Mouse (Mus musculus) liver, embryonic 16.5 days (tissue): ENCODE measurements around the gene Fubp3. TPM values are rescaled to one million over a fixed set of nuclear protein-coding genes. Genes with fewer than 3 reads are reported as not detected.

Experiments used
- ATAC-seq: fragments of 200-750 bp; cut with Nextera tagmentation; 2 replicates; pipeline ENCODE4 v1.8.0; 2017; ENCODE audit warnings: low read depth, mild to moderate bottlenecking, moderate number of reproducible peaks, moderate library complexity
- H3K27ac ChIP-seq: fragments of 300-500 bp; sonication (generic); 2 replicates; pipeline ENCODE4 v1.5.1; 2014; ENCODE audit warnings: mild to moderate bottlenecking, low read length
- H3K27me3 ChIP-seq: fragments of 300-500 bp; sonication (generic); 2 replicates; pipeline ENCODE4 v1.6.1; 2014; ENCODE audit warnings: low read depth, low read length, mixed read lengths; ENCODE audit not compliant: control insufficient read depth, insufficient read depth
- H3K36me3 ChIP-seq: fragments of 300-500 bp; sonication (generic); 2 replicates; pipeline ENCODE4 v1.6.1; 2014; ENCODE audit warnings: mild to moderate bottlenecking; ENCODE audit not compliant: control insufficient read depth, insufficient read depth
- H3K4me1 ChIP-seq: fragments of 300-500 bp; sonication (generic); 2 replicates; pipeline ENCODE4 v1.6.1; 2014; ENCODE audit warnings: low read depth, low read length, mixed read lengths; ENCODE audit not compliant: control insufficient read depth
- H3K4me2 ChIP-seq: fragments of 300-500 bp; sonication (generic); 2 replicates; pipeline ENCODE4 v1.6.1; 2014; ENCODE audit warnings: low read depth, low read length, mixed read lengths
- H3K4me3 ChIP-seq: fragments of 300-500 bp; sonication (generic); 2 replicates; pipeline ENCODE4 v1.5.1; 2014; ENCODE audit warnings: low read depth, mild to moderate bottlenecking, low read length
- H3K9ac ChIP-seq: fragments of 300-500 bp; sonication (generic); 2 replicates; pipeline ENCODE4 v1.6.1; 2014; ENCODE audit warnings: low read depth, low read length
- H3K9me3 ChIP-seq: fragments of 300-500 bp; sonication (generic); replicated peaks from 2 replicates; pipeline ENCODE4 v1.6.1; 2016; ENCODE audit warnings: low read length; ENCODE audit not compliant: control insufficient read depth
- WGBS: fragments of 180-500 bp; shearing (Covaris S2); extraction: QIAGEN DNeasy Blood & Tissue Kit; methylation state at CpG from one replicate; pipeline ENCODE4 v1.1.7; 2014; ENCODE audit not compliant: insufficient replicate concordance; 5-methylcytosine and 5-hydroxymethylcytosine counted together
- polyA plus RNA-seq: library from polyadenylated mRNA; unstranded; fragments of >200 nt; fragmentation: Nextera tagmentation; extraction: Ambion mirVana; gene quantifications from 2 replicates; pipeline ENCODE4 v1.2.1, GENCODE M21; 2015

The Fubp3 gene
- polyA plus RNA-seq, 1 experiment from 2014 or later, result 15.1 TPM

DNA sequence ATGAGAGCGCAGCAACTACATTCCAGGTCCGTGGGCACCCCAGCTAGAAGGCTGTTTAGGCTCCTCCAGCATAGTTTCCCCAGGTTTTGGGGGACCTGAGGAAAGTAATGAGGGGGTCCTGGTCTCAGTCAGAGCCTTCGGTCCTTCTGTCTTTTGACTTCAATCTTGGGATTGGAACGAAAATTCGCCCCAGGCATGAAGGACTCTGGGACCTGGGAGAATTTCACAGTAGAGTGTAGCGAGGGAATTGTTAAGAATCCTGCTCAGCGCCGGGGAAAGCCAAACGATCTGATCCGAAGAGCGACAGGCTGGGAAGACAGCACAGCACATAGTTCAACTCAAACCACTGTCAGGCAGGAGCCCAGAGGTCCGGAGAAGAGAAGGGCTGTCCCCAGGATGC is 64.9 kb downstream of the Fubp3 start:
- H3K4me3 ChIP-seq, result no peak overlapping the region
- H3K4me2 ChIP-seq, result no peak overlapping the region
- H3K36me3 ChIP-seq, result no peaks in the 10 kb centered on the region
- H3K9me3 ChIP-seq, result no peaks in the 10 kb centered on the region
- H3K27ac ChIP-seq, result no peak overlapping the region
- no peak for ATAC-seq
- H3K27me3 ChIP-seq, result peaks cover 98% of the 10 kb centered on the region
- H3K9ac ChIP-seq, result no peak overlapping the region
- H3K4me1 ChIP-seq, result peaks cover 2% of the 10 kb centered on the region; the same call in 1 of the 2 replicates
- 5% methylated on average over 12 of the region's 12 CpGs for WGBS

DNA sequence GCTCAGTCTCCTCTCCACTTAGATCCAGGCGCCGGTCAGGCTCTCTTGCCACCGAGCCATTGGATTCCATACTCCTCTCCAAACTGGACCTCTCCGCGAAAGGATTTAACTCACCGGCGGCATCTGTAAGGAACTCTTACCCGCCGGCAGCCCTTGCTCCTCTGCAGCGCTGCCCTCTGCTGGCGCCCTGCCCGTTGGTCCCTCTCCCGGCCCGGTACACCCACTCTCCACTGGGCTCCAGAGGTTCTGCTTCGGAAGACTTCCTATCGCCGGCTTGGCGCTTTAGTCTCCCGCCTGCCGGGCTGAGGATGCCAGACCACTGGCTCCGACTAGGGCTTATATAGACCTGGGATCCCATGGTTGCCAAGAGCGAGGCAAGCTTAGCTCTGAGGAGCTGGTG is 65.4 kb downstream of the Fubp3 start:
- H3K9me3 ChIP-seq, result no peaks in the 10 kb centered on the region
- peaks cover 99% of the 10 kb centered on the region for H3K27me3 ChIP-seq
- H3K36me3 ChIP-seq, result no peaks in the 10 kb centered on the region
- ATAC-seq, result no peak
- no peak overlapping the region for H3K27ac ChIP-seq
- no peak overlapping the region for H3K4me2 ChIP-seq
- H3K4me1 ChIP-seq, result peaks cover 2% of the 10 kb centered on the region; the same call in 1 of the 2 replicates
- H3K4me3 ChIP-seq, result no peak overlapping the region
- no peak overlapping the region for H3K9ac ChIP-seq
- WGBS, result 2% methylated on average over 22 of the region's 22 CpGs

- Histone ChIP-seq H3K9me3 (no peaks in the 10 kb centered on the region), H3K36me3 (no peaks in the 10 kb centered on the region), H3K4me1 (peaks cover 2% of the 10 kb centered on the region; the same call in 1 of the 2 replicates), H3K4me2 (no peak overlapping the region), H3K27ac (no peak overlapping the region), H3K4me3 (no peak overlapping the region), H3K9ac (no peak overlapping the region), H3K27me3 (peaks cover 100% of the 10 kb centered on the region)
- WGBS, result 1% methylated on average over 32 of the region's 34 CpGs
- no peak for ATAC-seq
Observed at GRCm38 (mm10) chr2:31638581-31639465, 66.4 kb downstream of the Fubp3 start.

GRCm38 (mm10) chr2:31639466-31639760 is 67.0 kb downstream of the Fubp3 start:
- no peak overlapping the region for H3K9ac ChIP-seq
- H3K9me3 ChIP-seq, result no peaks in the 10 kb centered on the region
- WGBS, result 2% methylated on average over 13 of the region's 13 CpGs
- H3K27me3 ChIP-seq, result peaks cover 98% of the 10 kb centered on the region
- H3K4me2 ChIP-seq, result no peak overlapping the region
- no peak overlapping the region for H3K4me3 ChIP-seq
- no peaks in the 10 kb centered on the region for H3K36me3 ChIP-seq
- no peak for ATAC-seq
- H3K27ac ChIP-seq, result no peak overlapping the region
- H3K4me1 ChIP-seq, result peaks cover 2% of the 10 kb centered on the region; the same call in 1 of the 2 replicates

- no peaks in the 10 kb centered on the region for H3K36me3 ChIP-seq
- H3K4me2 ChIP-seq, result no peak within 1 kb of the TSS
- WGBS, result 3% methylated on average over 41 of the region's 41 CpGs
- H3K4me1 ChIP-seq, result peaks cover 2% of the 10 kb centered on the region; the same call in 1 of the 2 replicates
- ATAC-seq, result no peak
- H3K9ac ChIP-seq, result no peak within 1 kb of the TSS
- H3K27me3 ChIP-seq, result peaks cover 98% of the 10 kb centered on the region
- H3K27ac ChIP-seq, result no peak within 1 kb of the TSS
- no peak within 1 kb of the TSS for H3K4me3 ChIP-seq
- H3K9me3 ChIP-seq, result no peaks in the 10 kb centered on the region
Observed at GRCm38 (mm10) chr2:31639901-31640608, 67.6 kb downstream of the Fubp3 start, which contains the start of gene Prdm12. Prdm12 (plus strand) TSS chr2:31640037.

GRCm38 (mm10) chr2:31640609-31641507 is 68.4 kb downstream of the Fubp3 start:
- H3K4me3 ChIP-seq, result no peak overlapping the region

GRCm38 (mm10) chr2:31641508-31641830 is 69.0 kb downstream of the Fubp3 start:
- Histone ChIP-seq H3K27me3 (peaks cover 94% of the 10 kb centered on the region), H3K4me2 (no peak overlapping the region), H3K4me3 (no peak overlapping the region), H3K9ac (no peak overlapping the region), H3K9me3 (no peaks in the 10 kb centered on the region), H3K4me1 (peaks cover 2% of the 10 kb centered on the region; the same call in 1 of the 2 replicates), H3K27ac (no peak overlapping the region), H3K36me3 (no peaks in the 10 kb centered on the region)
- no peak for ATAC-seq
- 3% methylated on average over 11 of the region's 11 CpGs for WGBS

More at GRCm38 (mm10) chr2:31640609-31641507, 68.4 kb downstream of the Fubp3 start:
- peaks cover 2% of the 10 kb centered on the region; the same call in 1 of the 2 replicates for H3K4me1 ChIP-seq
- no peak for ATAC-seq
- no peak overlapping the region for H3K9ac ChIP-seq
- H3K36me3 ChIP-seq, result no peaks in the 10 kb centered on the region
- H3K27me3 ChIP-seq, result peaks cover 94% of the 10 kb centered on the region
- no peaks in the 10 kb centered on the region for H3K9me3 ChIP-seq
- WGBS, result 1% methylated on average over 48 of the region's 48 CpGs
- no peak overlapping the region for H3K27ac ChIP-seq
- H3K4me2 ChIP-seq, result no peak overlapping the region

DNA sequence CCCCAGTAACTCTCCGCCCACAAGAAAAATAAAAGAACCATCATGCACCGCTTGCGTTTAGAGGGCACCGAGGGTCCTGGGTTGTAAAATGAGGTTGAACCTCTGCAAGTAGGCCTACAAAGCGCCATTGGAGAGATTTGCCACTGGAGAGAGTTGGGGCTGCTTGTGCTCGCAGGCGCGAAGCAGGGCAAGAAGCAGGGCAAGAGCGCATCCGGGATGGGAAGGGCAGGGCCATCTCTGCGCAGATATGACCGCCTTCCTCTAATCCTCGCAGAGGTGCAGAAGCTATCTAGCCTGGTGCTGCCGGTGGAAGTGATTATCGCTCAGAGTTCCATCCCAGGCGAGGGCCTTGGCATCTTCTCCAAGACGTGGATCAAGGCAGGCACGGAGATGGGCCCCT is 69.5 kb downstream of the Fubp3 start:
- H3K27ac ChIP-seq, result no peak overlapping the region
- no peak overlapping the region for H3K4me2 ChIP-seq
- no peaks in the 10 kb centered on the region for H3K36me3 ChIP-seq
- WGBS, result 3% methylated on average over 18 of the region's 18 CpGs
- H3K4me1 ChIP-seq, result no peaks in the 10 kb centered on the region
- H3K9me3 ChIP-seq, result no peaks in the 10 kb centered on the region
- no peak for ATAC-seq
- H3K27me3 ChIP-seq, result peaks cover 93% of the 10 kb centered on the region
- H3K9ac ChIP-seq, result no peak overlapping the region
- no peak overlapping the region for H3K4me3 ChIP-seq
